Mouse (Mus musculus) right cerebral cortex, adult 2 months (tissue): Measurements from ENCODE around the gene Eya2.
"Not testable (repeated sequence)": the region's sequence is repeated elsewhere in the genome, so short reads cannot be mapped to it uniquely, and the experiment has no call there.

Experiments used
- DNase-seq, 2 experiments: peaks; one replicate each; pipeline ENCODE4 v3.0.0; 2021 to 2022; ENCODE audit warnings: low spot score in 2 of 2

Gene Eya2

DNA sequence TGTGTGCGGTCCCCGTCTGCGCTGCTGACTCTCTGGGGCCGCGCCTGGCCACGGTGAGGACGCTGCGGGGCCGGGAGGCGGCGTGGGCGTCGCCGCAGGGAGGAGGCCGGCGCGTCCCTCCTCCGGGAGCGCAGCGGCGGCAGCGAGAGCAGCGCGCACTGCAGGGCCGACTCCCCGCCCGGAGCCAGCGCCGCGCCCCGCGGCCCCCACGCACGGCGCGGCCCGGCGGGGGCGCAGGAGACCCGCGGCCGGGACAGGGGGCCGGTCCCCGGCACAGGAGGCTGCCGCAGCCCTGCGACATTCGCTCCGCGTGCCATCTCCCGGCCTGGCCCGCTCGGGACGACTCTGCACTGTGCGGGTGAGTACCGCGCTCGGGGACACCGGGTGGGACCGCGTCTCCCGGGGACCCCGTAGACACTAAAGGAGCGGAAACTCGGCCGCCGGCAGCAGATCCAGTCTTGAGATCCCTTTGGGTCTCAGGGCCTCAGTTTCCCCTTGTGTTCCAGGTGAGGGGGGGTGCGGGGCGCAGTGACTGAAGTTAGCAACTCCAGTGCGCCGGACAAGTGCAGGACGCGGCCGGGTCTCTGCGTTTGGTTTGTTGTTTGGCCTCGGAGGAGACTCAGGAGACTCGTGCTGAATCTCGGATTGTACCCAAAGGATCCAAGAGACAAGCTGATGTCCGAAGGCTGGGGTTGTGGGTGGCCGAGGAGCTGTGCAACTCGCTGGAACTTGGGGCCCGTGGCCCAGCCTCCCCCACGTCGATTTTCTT, at the start of gene Eya2:
Gene Eya2 (plus strand): TSS at position 126 of the 769 bp plus-strand sequence.
- DNase-seq, result no peak

DNA sequence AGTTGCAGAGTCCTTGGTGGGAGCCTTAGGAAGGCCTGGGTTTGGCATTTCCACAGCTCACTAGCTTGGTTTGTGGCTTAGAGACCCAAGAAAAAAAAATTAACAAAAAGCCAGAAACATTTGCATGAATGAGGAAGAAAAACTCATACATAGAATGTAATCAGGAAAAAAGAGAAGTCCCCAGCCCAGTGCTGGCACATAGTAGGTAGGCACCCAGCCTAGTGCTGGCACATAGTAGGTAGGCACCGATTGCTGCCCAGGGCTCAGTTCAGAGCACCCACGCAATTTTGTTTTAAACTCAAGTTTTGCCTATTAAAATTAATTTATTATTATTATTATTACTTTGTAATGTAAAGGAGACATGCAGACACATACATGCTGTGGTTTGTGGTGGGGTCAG, 49.1 kb upstream of the Eya2 start:
- DNase-seq, result no peak

- DNase-seq, result no peak
Measured at GRCm38 (mm10) chr2:165546341-165546740, 48.5 kb upstream of the Eya2 start.

GRCm38 (mm10) chr2:165547410-165547809, 47.4 kb upstream of the Eya2 start:
- DNase-seq, result peak; percentile 11 to 14

GRCm38 (mm10) chr2:165548627-165549026, 46.2 kb upstream of the Eya2 start:
- DNase-seq, result no peak

DNA sequence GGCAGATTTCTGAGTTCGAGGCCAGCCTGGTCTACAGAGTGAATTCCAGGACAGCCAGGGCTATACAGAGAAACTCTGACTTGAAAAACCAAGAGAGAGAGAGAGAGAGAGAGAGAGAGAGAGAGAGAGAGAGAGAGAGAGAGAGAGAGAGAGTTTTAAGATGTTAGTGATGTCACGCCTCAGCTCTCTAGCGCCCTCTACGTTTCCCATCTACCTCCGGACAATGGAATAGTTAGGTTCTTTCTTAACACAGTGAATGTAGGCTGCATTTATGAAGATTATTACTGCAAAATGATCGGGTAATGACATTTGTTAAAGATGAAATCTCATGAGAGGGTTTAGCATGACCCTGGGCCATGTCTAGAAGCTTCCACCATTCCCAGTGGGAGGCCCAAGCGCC, 44.4 kb upstream of the Eya2 start:
- not testable (repeated sequence) for DNase-seq

DNA sequence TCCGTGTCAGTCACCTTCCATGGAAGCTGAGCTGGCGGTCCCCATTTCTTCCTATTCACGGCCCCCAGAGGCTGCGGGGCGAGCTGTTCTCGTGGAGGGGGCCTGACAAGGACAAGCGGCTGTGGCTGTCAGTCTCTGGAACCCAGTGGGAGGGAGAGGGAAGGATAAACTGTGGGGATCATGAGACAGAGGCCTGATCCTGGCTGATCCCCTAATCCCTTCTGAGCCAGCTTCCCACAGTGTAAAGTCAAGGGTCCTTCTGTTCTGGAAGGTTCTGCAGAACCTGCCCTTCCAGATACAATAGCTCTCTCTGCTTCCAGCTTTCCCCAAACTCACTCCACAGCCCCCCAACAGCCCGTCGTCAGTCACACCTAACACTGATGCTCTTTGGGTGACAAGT, 40.8 kb upstream of the Eya2 start:
- DNase-seq, result no peak

DNA sequence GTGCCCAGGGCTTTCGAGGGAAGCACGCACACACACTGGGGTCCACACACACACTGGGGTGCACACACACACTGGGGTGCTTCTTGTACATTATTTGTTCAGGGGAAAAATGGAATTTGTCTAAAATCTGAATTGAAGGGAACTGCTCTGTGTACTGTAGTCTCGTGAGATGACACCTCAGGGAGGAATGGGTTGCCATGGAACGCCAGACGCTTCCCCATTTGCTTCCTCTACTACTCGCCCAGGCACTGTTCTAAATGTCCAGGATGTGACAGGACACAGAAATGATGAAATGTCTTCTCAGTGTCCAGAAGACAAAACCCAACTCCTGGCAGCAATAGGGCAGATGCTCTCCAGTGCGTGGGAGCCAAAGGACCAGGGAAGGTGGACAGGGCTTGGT, 37.6 kb upstream of the Eya2 start:
- peak in 1 of 2 experiments; percentile 26 for DNase-seq

DNA sequence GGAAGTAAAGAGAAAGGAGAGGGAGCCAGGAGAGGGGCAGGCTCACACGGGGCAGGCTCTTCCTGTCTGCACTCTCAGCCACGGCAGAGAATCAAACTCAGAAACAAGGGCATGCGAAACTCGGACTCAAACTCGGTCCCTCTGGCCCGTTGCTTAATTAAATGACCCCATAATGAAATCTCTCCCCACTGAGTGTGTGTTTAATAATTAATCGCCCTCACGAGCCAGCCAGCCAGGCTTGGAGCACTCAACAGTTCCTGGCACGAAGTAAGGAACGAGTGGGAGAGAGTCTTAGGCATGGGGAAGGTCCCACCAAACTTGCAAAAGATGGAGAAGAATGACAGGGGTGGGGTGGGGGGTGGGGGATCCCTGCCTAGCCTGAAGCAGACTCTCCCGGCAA, 35.9 kb upstream of the Eya2 start:
- DNase-seq, result no peak

DNA sequence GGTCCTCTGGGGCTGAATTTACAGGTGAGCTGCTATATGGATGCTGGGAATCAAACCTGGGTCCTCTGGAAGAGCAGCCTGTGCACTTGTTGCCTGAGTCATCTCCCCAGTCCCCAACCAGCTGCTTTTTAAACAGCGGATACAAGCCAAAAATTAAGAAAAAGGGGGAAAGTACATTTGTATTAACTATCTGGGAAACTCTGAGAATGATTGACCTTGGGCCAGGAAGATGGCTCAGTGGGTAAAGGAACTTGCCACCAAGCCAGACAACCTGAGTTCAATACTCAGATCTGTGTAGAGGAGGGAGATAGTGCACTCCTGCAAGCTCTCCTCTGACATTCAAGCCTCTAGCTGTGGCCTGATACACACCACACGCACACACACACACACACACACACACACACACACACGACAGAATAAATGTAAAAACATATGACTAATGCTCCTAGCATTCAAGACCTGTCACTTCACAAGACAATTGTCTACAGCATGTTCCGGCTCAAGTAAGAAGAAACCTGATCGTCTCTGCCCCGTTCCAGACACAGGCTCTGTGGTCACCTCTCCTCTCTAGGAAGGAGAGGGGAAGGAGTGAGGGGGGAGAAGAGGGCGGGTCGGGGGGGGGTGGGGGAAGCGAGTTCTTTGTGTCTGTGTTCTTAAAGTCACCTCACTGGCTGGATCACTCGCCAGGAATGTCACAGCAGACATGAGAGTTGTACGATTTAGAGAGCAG, 35.2 kb upstream of the Eya2 start:
- DNase-seq, result no peak

DNA sequence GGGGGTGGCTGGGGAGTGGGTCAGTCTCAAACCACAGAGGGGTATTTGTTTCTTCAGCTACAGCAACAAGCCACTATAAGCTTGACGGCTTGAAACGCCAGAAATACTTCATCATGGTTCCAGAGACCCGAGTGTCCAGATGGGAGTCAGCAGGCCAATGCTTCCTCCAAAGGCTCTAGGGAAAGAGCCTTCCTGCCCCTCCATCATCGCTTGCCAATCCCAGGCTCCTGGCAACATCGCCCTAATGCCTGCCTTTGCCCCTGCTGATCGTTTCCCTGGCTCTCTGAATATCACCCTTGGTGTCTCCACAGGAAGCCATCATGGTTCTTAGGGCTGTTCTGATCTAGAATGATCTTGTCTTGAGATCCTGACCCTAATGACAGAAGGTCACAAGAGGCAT, 33.0 kb upstream of the Eya2 start:
- no peak for DNase-seq

GRCm38 (mm10) chr2:165563298-165564058, 31.4 kb upstream of the Eya2 start:
- DNase-seq, result no peak

DNA sequence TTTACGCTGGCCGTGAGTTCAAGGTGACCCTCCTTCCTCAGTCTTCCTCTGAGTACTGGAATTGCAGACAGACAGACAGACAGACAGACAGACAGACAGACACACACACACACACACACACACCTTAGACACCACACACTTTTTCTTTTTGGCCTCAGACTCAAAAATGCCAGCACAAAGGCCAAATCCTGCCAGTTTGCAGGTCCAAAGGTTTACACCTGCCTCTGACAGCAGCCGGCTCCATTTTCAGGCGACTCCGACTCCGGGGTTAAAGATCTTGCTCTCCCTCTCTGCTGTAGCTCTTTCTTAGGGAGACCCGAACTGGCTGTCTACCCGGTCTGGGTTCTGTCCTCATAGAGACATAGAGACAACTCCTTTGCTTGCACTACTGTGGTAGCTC, 30.7 kb upstream of the Eya2 start:
- DNase-seq, result no peak

DNA sequence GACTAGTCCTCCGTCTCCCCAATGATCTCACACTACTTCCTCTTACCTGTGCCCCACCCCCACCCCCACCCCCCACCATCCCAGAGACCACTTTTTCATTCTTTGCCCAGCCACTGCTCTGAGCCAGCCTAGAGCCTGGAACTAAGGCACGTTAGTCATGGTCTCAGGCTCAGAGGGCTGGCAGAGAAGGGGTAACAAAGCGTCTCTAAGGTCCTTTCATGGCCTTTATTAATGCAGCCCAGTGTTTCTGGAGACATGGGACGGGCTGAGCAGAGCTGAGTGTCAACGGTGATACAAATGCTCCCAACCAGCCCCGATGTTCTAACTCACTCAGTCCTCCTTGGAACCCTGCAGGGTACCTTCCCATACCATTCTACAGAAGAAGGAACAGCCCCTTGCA, 30.2 kb upstream of the Eya2 start:
- no peak for DNase-seq

- no peak for DNase-seq
Measured at GRCm38 (mm10) chr2:165566898-165567297, 27.9 kb upstream of the Eya2 start.

GRCm38 (mm10) chr2:165567820-165568219, 27.0 kb upstream of the Eya2 start:
- DNase-seq, result no peak

- no peak for DNase-seq
Measured at GRCm38 (mm10) chr2:165568911-165569310, 25.9 kb upstream of the Eya2 start.

GRCm38 (mm10) chr2:165571216-165571778, 23.5 kb upstream of the Eya2 start:
- no peak for DNase-seq

- DNase-seq, result no peak
Measured at GRCm38 (mm10) chr2:165583044-165583443, 11.8 kb upstream of the Eya2 start.

- no peak for DNase-seq
Measured at GRCm38 (mm10) chr2:165583518-165583917, 11.3 kb upstream of the Eya2 start.

- no peak for DNase-seq
Measured at GRCm38 (mm10) chr2:165584563-165584962, 10.3 kb upstream of the Eya2 start.

- no peak for DNase-seq
Measured at GRCm38 (mm10) chr2:165590742-165591141, 4.1 kb upstream of the Eya2 start.
